Mouse (Mus musculus) lung, postnatal 36 days (tissue): ENCODE measurements at regions not wholly inside any gene's neighbourhood (a gene's known extent, or its start where the extent isn't known, plus 50 kb on each side); places are given as distances from the start of the nearest gene placed in this dataset.

ENCODE experiments used
- DNase-seq: peaks from one replicate; pipeline ENCODE4 v3.0.0; 2022; ENCODE audit warnings: mixed read lengths

DNA sequence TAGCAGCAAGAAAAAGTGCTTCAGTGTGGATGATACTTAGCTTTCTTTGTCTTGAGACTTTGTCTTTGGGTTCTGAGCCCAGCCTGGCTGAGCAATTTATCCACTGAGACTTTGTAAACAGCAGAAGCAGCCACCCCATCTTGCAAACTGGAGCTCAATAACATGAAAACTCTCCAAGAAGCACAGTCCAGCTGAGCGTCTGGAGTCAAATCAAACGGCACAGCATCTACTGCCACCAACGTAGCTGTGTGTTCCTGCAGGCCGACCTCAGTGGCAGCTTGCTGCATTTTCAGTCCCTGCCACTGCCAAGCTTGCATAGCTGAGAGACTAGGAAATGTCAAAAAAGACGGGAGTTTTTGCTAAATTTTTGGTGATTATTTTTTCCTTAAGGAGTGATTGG is 68.8 kb upstream of the Galnt17 start:
- DNase-seq: peak; percentile 16

GRCm38 (mm10) chr5:131371341-131372134 is 63.2 kb upstream of the Galnt17 start:
- peak; percentile 18 for DNase-seq

GRCm38 (mm10) chr5:131367461-131367860 is 59.2 kb upstream of the Galnt17 start:
- DNase-seq: no peak

GRCm38 (mm10) chr5:131359831-131360230 is 51.5 kb upstream of the Galnt17 start:
- no peak for DNase-seq
